Comparison of ENCODE assay signal across 21 mouse cellular contexts in genomic region chr2:138337886-138338494, GRCm38 (mm10).
DNase-seq lines count a peak whose midpoint lies in the region; ATAC-seq lines count a peak whose summit lies in the region.
"Had no signal": no experiment of that assay in that cellular context is flagged by ENCODE, and none has a peak within 500 bp of the region (broad histone marks: within the 10 kb centered on the region; RNA-seq: fewer than 3 reads in every experiment).

No protein-coding gene starts in this region.

- peak; percentile 76 for ATAC-seq in frontal cortex, adult (ENCODE audit: low TSS enrichment)
- ATAC-seq in forebrain, embryonic 14.5 days, result peak; percentile 75
- ATAC-seq: hindbrain, postnatal 0 days had no signal

- H3K9ac ChIP-seq in forebrain, embryonic 14.5 days (ENCODE audit: low read length), result no peak overlapping the region
- H3K9ac ChIP-seq: embryonic facial prominence, embryonic 13.5 days; hindbrain, embryonic 13.5 days had no signal

- no peaks in the 10 kb centered on the region for H3K9me3 ChIP-seq in forebrain, embryonic 14.5 days (replicated peaks; ENCODE audit: control insufficient read depth, low read length)
- H3K9me3 ChIP-seq: embryonic facial prominence, embryonic 13.5 days; heart, embryonic 10.5 days; hindbrain, embryonic 13.5 days had no signal

- intact Hi-C loops in heart, postnatal 14 days (cut with DNase I), result no loop called here

- WGBS in forebrain, embryonic 14.5 days, result 3% methylated on average over 6 of the region's 6 CpGs

- no peak overlapping the region for H3K27ac ChIP-seq in forebrain, embryonic 14.5 days (ENCODE audit: low read depth, low read length)
- H3K27ac ChIP-seq: embryonic facial prominence, embryonic 13.5 days; gastrocnemius, adult 2 months; heart, embryonic 10.5 days; hindbrain, embryonic 13.5 days; hindbrain, postnatal 0 days had no signal

- H3K4me3 ChIP-seq in forebrain, embryonic 14.5 days (ENCODE audit: low read depth, low read length), result no peak overlapping the region
- H3K4me3 ChIP-seq: embryonic facial prominence, embryonic 13.5 days; gastrocnemius, adult 2 months; heart, embryonic 10.5 days; hindbrain, embryonic 13.5 days had no signal

- H3K36me3 ChIP-seq in forebrain, embryonic 14.5 days (ENCODE audit: control insufficient read depth, insufficient read depth, low read length), result no peaks in the 10 kb centered on the region
- H3K36me3 ChIP-seq: embryonic facial prominence, embryonic 13.5 days; heart, embryonic 10.5 days; hindbrain, embryonic 13.5 days had no signal

- H3K27me3 ChIP-seq in forebrain, embryonic 14.5 days (replicated peaks; ENCODE audit: control insufficient read depth, insufficient read depth, low read length), result no peaks in the 10 kb centered on the region
- H3K27me3 ChIP-seq: CH12.LX; embryonic facial prominence, embryonic 13.5 days; hindbrain, embryonic 13.5 days had no signal

- DNase-seq in frontal cortex, postnatal 36 days (ENCODE audit: low spot score in 2 of 2), result no peak
- DNase-seq in ES-CJ7 (ENCODE audit: low read depth, low spot score) (peak; percentile 23), ZHBTc4 (ENCODE audit: low read depth, low spot score) (peak; percentile 10)
- DNase-seq in forebrain, embryonic 14.5 days (ENCODE audit: low spot score), result peak; percentile 60
- DNase-seq in heart, postnatal 14 days, result no peak
- no peak for DNase-seq in layer of hippocampus, postnatal 14 days (ENCODE audit: low spot score in 2 of 2)
- DNase-seq: adrenal gland, postnatal 10 days; cerebellum, adult 18-20 months; cerebellum, adult 9-11 months; cerebellum, postnatal 36 days; gastrocnemius, adult 2 months; gastrocnemius, postnatal 25 days; heart, adult 11 months; heart, postnatal 10 days; kidney, adult 11 months had no signal

- no peaks in the 10 kb centered on the region for H3K4me1 ChIP-seq in forebrain, embryonic 14.5 days (ENCODE audit: control insufficient read depth, insufficient read depth, low read length)
- H3K4me1 ChIP-seq: embryonic facial prominence, embryonic 13.5 days; heart, embryonic 10.5 days; hindbrain, embryonic 13.5 days had no signal

- H3K4me2 ChIP-seq in forebrain, embryonic 14.5 days (ENCODE audit: low read length), result no peak overlapping the region
- H3K4me2 ChIP-seq: embryonic facial prominence, embryonic 13.5 days; hindbrain, embryonic 13.5 days had no signal

Comparison
In these comparisons a context has a peak if more than half of its experiments do, and no peak if none do; other contexts are left out.
1. DNase-seq: peak in ES-CJ7 (single experiment), ZHBTc4 (single experiment) and forebrain, embryonic 14.5 days (single experiment); none in frontal cortex, postnatal 36 days (0 of 2), heart, postnatal 14 days (0 of 2) and layer of hippocampus, postnatal 14 days (0 of 2).